Mouse (Mus musculus) thymus, postnatal 0 days (tissue): ENCODE results near the gene Vwa8. TPM values are rescaled to one million over a fixed set of nuclear protein-coding genes. Genes with fewer than 3 reads are reported as not detected.
"Not testable (repeated sequence)": the region's sequence is repeated elsewhere in the genome, so short reads cannot be mapped to it uniquely, and the experiment has no call there.

Experiments used
- DNase-seq: peaks from one replicate; pipeline ENCODE4 v3.0.0-alpha.2; 2015; ENCODE audit warnings: low spot score
- polyA plus RNA-seq: library from polyadenylated mRNA; unstranded; fragments of >200 nt; fragmentation: Nextera tagmentation; extraction: Ambion mirVana; gene quantifications from 2 replicates; pipeline ENCODE4 v1.2.1, GENCODE M21; 2015

Vwa8 gene
- polyA plus RNA-seq, 1 experiment from 2014 or later = 8.3 TPM

- no peak for DNase-seq
Observed at GRCm38 (mm10) chr14:78881563-78881962, 32.7 kb downstream of the Vwa8 start.

GRCm38 (mm10) chr14:78885915-78886534 is 37.2 kb downstream of the Vwa8 start:
- no peak for DNase-seq

GRCm38 (mm10) chr14:78886566-78887234 is 37.8 kb downstream of the Vwa8 start:
- no peak for DNase-seq

GRCm38 (mm10) chr14:78887494-78887893 is 38.6 kb downstream of the Vwa8 start:
- not testable (repeated sequence) for DNase-seq

- DNase-seq = no peak
Observed at GRCm38 (mm10) chr14:78895496-78895895, 46.6 kb downstream of the Vwa8 start.

GRCm38 (mm10) chr14:78896252-78896651 is 47.4 kb downstream of the Vwa8 start:
- DNase-seq = no peak

GRCm38 (mm10) chr14:78900770-78901169 is 51.9 kb downstream of the Vwa8 start:
- peak; percentile 77 for DNase-seq

- DNase-seq = peak; percentile 27
Observed at GRCm38 (mm10) chr14:78908205-78908863, 59.5 kb downstream of the Vwa8 start.

- no peak for DNase-seq
Observed at GRCm38 (mm10) chr14:78912076-78912475, 63.2 kb downstream of the Vwa8 start.

- DNase-seq = peak; percentile 89
Observed at GRCm38 (mm10) chr14:78914180-78914579, 65.3 kb downstream of the Vwa8 start.

GRCm38 (mm10) chr14:78916691-78917090 is 67.8 kb downstream of the Vwa8 start:
- no peak for DNase-seq

GRCm38 (mm10) chr14:78921219-78921618 is 72.4 kb downstream of the Vwa8 start:
- DNase-seq = no peak

- no peak for DNase-seq
Observed at GRCm38 (mm10) chr14:78923631-78924030, 74.8 kb downstream of the Vwa8 start.

GRCm38 (mm10) chr14:78924755-78925537 is 76.1 kb downstream of the Vwa8 start:
- DNase-seq = no peak

- no peak for DNase-seq
Observed at GRCm38 (mm10) chr14:78932094-78932493, 83.2 kb downstream of the Vwa8 start.

- no peak for DNase-seq
Observed at GRCm38 (mm10) chr14:78933399-78933798, 84.5 kb downstream of the Vwa8 start.

- no peak for DNase-seq
Observed at GRCm38 (mm10) chr14:78934596-78934995, 85.7 kb downstream of the Vwa8 start.

GRCm38 (mm10) chr14:78935796-78936195 is 86.9 kb downstream of the Vwa8 start:
- no peak for DNase-seq

GRCm38 (mm10) chr14:78941741-78942475 is 93.1 kb downstream of the Vwa8 start:
- no peak for DNase-seq

GRCm38 (mm10) chr14:78955745-78956144 is 106.9 kb downstream of the Vwa8 start:
- no peak for DNase-seq

- no peak for DNase-seq
Observed at GRCm38 (mm10) chr14:78970621-78971020, 121.8 kb downstream of the Vwa8 start.
